9 mouse cellular contexts compared by ENCODE assay signal in genomic region chr5:24486097-24486496, GRCm38 (mm10). TPM values are rescaled to one million over a fixed set of nuclear protein-coding genes. Genes with fewer than 3 reads are reported as not detected.
A peak's percentile ranks its signal among the peaks of the same experiment; 100 is the strongest.
DNase-seq lines count a peak whose midpoint lies in the region; ATAC-seq and TF ChIP-seq lines count a peak whose summit lies in the region.
"Had no signal": no experiment of that assay in that cellular context is flagged by ENCODE, and none has a peak within 500 bp of the region (broad histone marks: within the 10 kb centered on the region; RNA-seq: fewer than 3 reads in every experiment).

No protein-coding gene starts in this region.

- 4% methylated on average over 8 of the region's 8 CpGs for WGBS in heart, embryonic 12.5 days
- WGBS in midbrain, embryonic 12.5 days: under 1% methylated on average over 8 of the region's 8 CpGs
- 11% methylated on average over 8 of the region's 8 CpGs for WGBS in spleen, adult 2 months

- H3K27me3 ChIP-seq in heart, embryonic 12.5 days (replicated peaks): 0 out of 2 replicates have a peak, but pooled peaks cover 13% of the 10 kb centered on the region
- peaks cover 22% of the 10 kb centered on the region for H3K27me3 ChIP-seq in midbrain, embryonic 12.5 days
- no peaks in the 10 kb centered on the region for H3K27me3 ChIP-seq in spleen, adult 2 months (ENCODE audit: control insufficient read depth, insufficient read depth, low read length)

- H3K4me1 ChIP-seq in heart, embryonic 12.5 days (replicated peaks): peaks cover 23% of the 10 kb centered on the region
- H3K4me1 ChIP-seq in midbrain, embryonic 12.5 days: peaks cover 50% of the 10 kb centered on the region
- H3K4me1 ChIP-seq in spleen, adult 2 months (ENCODE audit: control insufficient read depth, insufficient read depth, insufficient read length): no peaks in the 10 kb centered on the region

- DNase-seq in heart, adult 11 months: peak; percentile 98
- peak; percentile 59 for DNase-seq in brain, embryonic 18.5 days (ENCODE audit: low read depth, low spot score)
- DNase-seq in fibroblast of lung, adult 2 months (ENCODE audit: low read depth): peak; percentile 65
- DNase-seq in heart, postnatal 36 days: peak; percentile 88 to 91
- peak; percentile 92 to 96 for DNase-seq in left cerebral cortex, adult 18-20 months (ENCODE audit: low spot score in 2 of 2)
- DNase-seq in spleen, adult 2 months (ENCODE audit: low read depth in 1 of 2, low spot score in 2 of 2): peak; percentile 15 to 68

- H3K27ac ChIP-seq in heart, embryonic 12.5 days (ENCODE audit: poor library complexity, severe bottlenecking): no peak overlapping the region
- peak overlapping the region; percentile 39; the same call in 1 of the 2 replicates for H3K27ac ChIP-seq in midbrain, embryonic 12.5 days (replicated peaks)
- H3K27ac ChIP-seq in spleen, adult 2 months (ENCODE audit: insufficient read depth, low read length): no peak overlapping the region

- TF ChIP-seq CTCF in spleen, adult 2 months (IDR thresholded peaks at IDR 0.05; ENCODE audit: extremely low read depth, insufficient read depth, insufficient read length, insufficient replicate concordance): peak; percentile 90

- H3K9ac ChIP-seq in heart, embryonic 12.5 days: no peak overlapping the region
- H3K9ac ChIP-seq in midbrain, embryonic 12.5 days (replicated peaks): no peak overlapping the region

- intact Hi-C loops in heart, postnatal 36 days (cut with DNase I): no loop called here

- peaks cover 78% of the 10 kb centered on the region for H3K36me3 ChIP-seq in heart, embryonic 12.5 days
- peaks cover 74% of the 10 kb centered on the region for H3K36me3 ChIP-seq in midbrain, embryonic 12.5 days
- peaks cover 23% of the 10 kb centered on the region for H3K36me3 ChIP-seq in spleen, adult 2 months (ENCODE audit: control insufficient read depth, insufficient read depth, low read length)

- no peak overlapping the region for H3K4me3 ChIP-seq in heart, embryonic 12.5 days
- H3K4me3 ChIP-seq in midbrain, embryonic 12.5 days: no peak overlapping the region
- no peak overlapping the region for H3K4me3 ChIP-seq in spleen, adult 2 months (ENCODE audit: extremely low read depth, insufficient read depth, insufficient read length)
- H3K4me3 ChIP-seq: neural tube, embryonic 12.5 days had no signal

- TF ChIP-seq POLR2A in spleen, adult 2 months (IDR thresholded peaks at IDR 0.05; ENCODE audit: low read depth, low read length): no peak

- no peak overlapping the region for H3K4me2 ChIP-seq in heart, embryonic 12.5 days
- no peak overlapping the region for H3K4me2 ChIP-seq in midbrain, embryonic 12.5 days (replicated peaks)

- H3K9me3 ChIP-seq in heart, embryonic 12.5 days (replicated peaks): no peaks in the 10 kb centered on the region
- no peaks in the 10 kb centered on the region for H3K9me3 ChIP-seq in midbrain, embryonic 12.5 days
- H3K9me3 ChIP-seq: neural tube, embryonic 12.5 days had no signal

- ATAC-seq in heart, embryonic 12.5 days (ENCODE audit: insufficient number of reproducible peaks, low FRiP score): no peak
- ATAC-seq in midbrain, embryonic 12.5 days (ENCODE audit: low FRiP score, low read depth): no peak

RNA-seq across cellular contexts. Expression of gene Agap3, which starts 34.1 kb away (rescaled TPM):
- 34.9 and 35.2 TPM in 2 replicates for polyA plus RNA-seq in heart, embryonic 12.5 days (2016; fragmentation: Nextera tagmentation; extraction: Ambion mirVana)
- total RNA-seq in heart, postnatal 36 days (2021): 10 to 100 TPM; 83.6 to 91.1 TPM
- total RNA-seq in left cerebral cortex, adult 18-20 months (2021): 100 to 1,000 TPM; 517 to 575 TPM
- polyA plus RNA-seq in midbrain, embryonic 12.5 days (2016; fragmentation: Nextera tagmentation; extraction: Ambion mirVana): 60.4 and 64.6 TPM in 2 replicates
- 44.7 and 50.0 TPM in 2 replicates for polyA plus RNA-seq in spleen, adult 2 months (2012; rRNA removed)

RNA-seq across cellular contexts. Expression of gene Tmub1, which starts 38.4 kb away (rescaled TPM):
- polyA plus RNA-seq in heart, embryonic 12.5 days (2016; fragmentation: Nextera tagmentation; extraction: Ambion mirVana): 18.9 and 19.7 TPM in 2 replicates
- 10 to 100 TPM; 11.7 to 12.1 TPM for total RNA-seq in heart, postnatal 36 days (2021)
- total RNA-seq in left cerebral cortex, adult 18-20 months (2021): 10 to 100 TPM; 27.2 to 27.3 TPM
- 31.8 and 35.4 TPM in 2 replicates for polyA plus RNA-seq in midbrain, embryonic 12.5 days (2016; fragmentation: Nextera tagmentation; extraction: Ambion mirVana)
- 61.2 and 77.4 TPM in 2 replicates for polyA plus RNA-seq in spleen, adult 2 months (2012; rRNA removed)

RNA-seq across cellular contexts. Expression of gene Gbx1, which starts 40.9 kb away (rescaled TPM):
- not detected in 2 replicates for polyA plus RNA-seq in heart, embryonic 12.5 days (2016; fragmentation: Nextera tagmentation; extraction: Ambion mirVana)
- total RNA-seq in heart, postnatal 36 days (2021): not detected
- under 1 TPM; 0.21 to 0.33 TPM for total RNA-seq in left cerebral cortex, adult 18-20 months (2021)
- polyA plus RNA-seq in midbrain, embryonic 12.5 days (2016; fragmentation: Nextera tagmentation; extraction: Ambion mirVana): 0.10 and 0.18 TPM in 2 replicates
- not detected in 2 replicates for polyA plus RNA-seq in spleen, adult 2 months (2012; rRNA removed)

RNA-seq across cellular contexts. Expression of gene Fastk, which starts 41.0 kb away (rescaled TPM):
- polyA plus RNA-seq in heart, embryonic 12.5 days (2016; fragmentation: Nextera tagmentation; extraction: Ambion mirVana): 172 and 175 TPM in 2 replicates
- 100 to 1,000 TPM; 288 to 310 TPM for total RNA-seq in heart, postnatal 36 days (2021)
- total RNA-seq in left cerebral cortex, adult 18-20 months (2021): 100 to 1,000 TPM; 108 to 131 TPM
- 102 and 116 TPM in 2 replicates for polyA plus RNA-seq in midbrain, embryonic 12.5 days (2016; fragmentation: Nextera tagmentation; extraction: Ambion mirVana)
- 170 and 212 TPM in 2 replicates for polyA plus RNA-seq in spleen, adult 2 months (2012; rRNA removed)

RNA-seq across cellular contexts. Expression of gene Asb10, which starts 54.7 kb away (rescaled TPM):
- polyA plus RNA-seq in heart, embryonic 12.5 days (2016; fragmentation: Nextera tagmentation; extraction: Ambion mirVana): 3.7 and 4.7 TPM in 2 replicates
- total RNA-seq in heart, postnatal 36 days (2021): 10 to 100 TPM; 73.0 to 82.3 TPM
- not detected for total RNA-seq in left cerebral cortex, adult 18-20 months (2021)
- 0.16 and 0.19 TPM in 2 replicates for polyA plus RNA-seq in midbrain, embryonic 12.5 days (2016; fragmentation: Nextera tagmentation; extraction: Ambion mirVana)
- polyA plus RNA-seq in spleen, adult 2 months (2012; rRNA removed): 0.07 and 0.08 TPM in 2 replicates

Comparison
In these comparisons a context has a peak if more than half of its experiments do, and no peak if none do; other contexts are left out.
1. DNase-seq: peak in every context shown above with its lines; median percentile 98 in heart, adult 11 months; 94 in left cerebral cortex, adult 18-20 months; 90 in heart, postnatal 36 days; 65 in fibroblast of lung, adult 2 months; 59 in brain, embryonic 18.5 days; 42 in spleen, adult 2 months.